Mouse (Mus musculus): ENCODE results near the gene Epb41l1. TPM values are rescaled to one million over a fixed set of nuclear protein-coding genes. Genes with fewer than 3 reads are reported as not detected.

The Epb41l1 gene
- total and polyA plus RNA-seq, 2 experiments from 2014 or later = 10.0 to 211 TPM

DNA sequence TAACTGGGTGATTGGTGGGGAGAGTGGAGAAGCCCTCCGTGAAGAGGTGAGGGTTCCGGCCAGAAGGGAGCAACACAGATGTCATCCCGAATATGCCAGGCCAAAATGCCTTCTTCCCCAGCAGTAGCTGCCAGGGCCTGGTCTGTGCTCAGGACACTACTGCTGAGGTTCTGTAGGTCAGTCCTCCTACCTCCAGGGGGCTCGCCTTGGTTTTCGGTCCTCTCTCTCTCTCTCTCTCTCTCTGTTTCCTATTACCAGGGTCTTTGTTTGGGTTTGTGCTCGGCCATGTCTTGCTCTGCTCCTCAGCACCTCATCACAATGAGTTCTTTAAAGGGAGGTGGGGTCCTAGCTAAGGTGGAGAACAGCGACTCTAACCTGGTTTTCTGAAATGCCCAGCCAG lies 120.3 kb downstream of the Epb41l1 start:
- no peaks in the 10 kb centered on the region for H3K27me3 ChIP-seq (ENCODE audit: insufficient read depth, low read length)
- 0 out of 2 replicates have a peak, but pooled peaks have one; percentile 3 for TF ChIP-seq CTCF (IDR thresholded peaks at IDR 0.05; ENCODE audit: low read depth)
- 81% methylated on average over 7 of the region's 7 CpGs for WGBS

DNA sequence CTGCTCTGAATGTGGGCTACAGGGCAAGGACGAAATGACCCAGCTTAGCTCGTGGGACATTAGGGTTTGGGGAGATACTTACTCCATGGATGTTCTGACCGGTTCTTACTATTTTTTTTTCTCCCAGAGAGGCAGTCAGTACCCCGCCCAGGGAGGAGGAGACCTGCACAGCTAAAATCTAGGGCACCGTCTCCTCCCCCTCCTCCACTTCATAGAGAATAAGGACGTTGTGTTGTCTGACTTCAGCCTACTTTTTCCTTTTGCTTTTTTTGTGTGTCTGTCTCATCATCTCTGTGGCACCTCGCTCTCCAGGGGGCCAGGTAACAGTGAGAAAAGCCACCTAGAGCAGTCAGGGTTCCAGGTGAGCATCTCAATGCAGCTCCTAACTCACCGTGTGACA lies 121.7 kb downstream of the Epb41l1 start:
- Histone ChIP-seq H3K9ac (no peak overlapping the region), H3K4me2 (ENCODE audit: low read depth) (no peak overlapping the region), H3K36me3 (ENCODE audit: insufficient read depth) (peaks cover 35% of the 10 kb centered on the region), H3K9me3 (ENCODE audit: low read length) (no peaks in the 10 kb centered on the region), H3K4me3 (ENCODE audit: low read depth, low read length) (no peak overlapping the region), H3K4me1 (ENCODE audit: insufficient read depth) (peaks cover 4% of the 10 kb centered on the region; the same call in 1 of the 2 replicates), H3K27me3 (ENCODE audit: insufficient read depth, low read length) (no peaks in the 10 kb centered on the region), H3K27ac (ENCODE audit: low read depth, low read length) (no peak overlapping the region)
- DNase-seq (no peak), ATAC-seq (no peak)
- no peak for TF ChIP-seq CTCF (IDR thresholded peaks at IDR 0.05; ENCODE audit: low read depth)
- 77% methylated on average over 8 of the region's 8 CpGs for WGBS

More for the DNA sequence above, 120.3 kb downstream of the Epb41l1 start:
- H3K9me3 ChIP-seq (ENCODE audit: low read length) = no peaks in the 10 kb centered on the region
- H3K4me2 ChIP-seq (ENCODE audit: low read depth) = no peak overlapping the region
- ATAC-seq = no peak
- no peak overlapping the region for H3K9ac ChIP-seq
- no peak overlapping the region for H3K27ac ChIP-seq (ENCODE audit: low read depth, low read length)
- H3K4me1 ChIP-seq (ENCODE audit: insufficient read depth) = no peaks in the 10 kb centered on the region
- H3K36me3 ChIP-seq (ENCODE audit: insufficient read depth) = peaks cover 45% of the 10 kb centered on the region
- no peak overlapping the region for H3K4me3 ChIP-seq (ENCODE audit: low read depth, low read length)
- DNase-seq = no peak

DNA sequence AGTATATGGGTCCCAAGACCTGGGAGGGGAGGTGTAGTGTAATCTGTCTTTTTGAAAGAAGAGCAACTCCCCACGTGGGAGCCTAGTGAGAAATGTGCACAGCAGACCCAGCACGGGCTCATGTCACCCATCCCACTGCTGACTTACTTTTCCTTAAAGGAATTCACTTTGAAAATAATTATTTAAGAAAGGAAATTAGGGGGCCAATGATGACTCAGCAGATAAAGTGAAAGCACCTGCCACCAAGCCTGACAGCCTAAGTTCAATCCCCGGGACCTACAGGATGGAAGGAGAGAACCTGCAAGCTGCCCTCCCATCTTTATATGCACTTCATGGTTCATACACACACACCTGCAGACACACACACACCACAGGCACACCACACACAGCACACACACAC lies 123.1 kb downstream of the Epb41l1 start:
- H3K4me2 ChIP-seq (ENCODE audit: low read depth) = no peak overlapping the region
- DNase-seq = no peak
- TF ChIP-seq CTCF (IDR thresholded peaks at IDR 0.05; ENCODE audit: low read depth) = no peak
- H3K4me1 ChIP-seq (ENCODE audit: insufficient read depth) = peaks cover 9% of the 10 kb centered on the region; the same call in 1 of the 2 replicates
- H3K9me3 ChIP-seq (ENCODE audit: low read length) = no peaks in the 10 kb centered on the region
- ATAC-seq = no peak
- peaks cover 23% of the 10 kb centered on the region for H3K36me3 ChIP-seq (ENCODE audit: insufficient read depth)
- no peak overlapping the region for H3K9ac ChIP-seq
- H3K27ac ChIP-seq (ENCODE audit: low read depth, low read length) = no peak overlapping the region
- no peak overlapping the region for H3K4me3 ChIP-seq (ENCODE audit: low read depth, low read length)
- 82% methylated on average over 3 of the region's 3 CpGs for WGBS
- no peaks in the 10 kb centered on the region for H3K27me3 ChIP-seq (ENCODE audit: insufficient read depth, low read length)

DNA sequence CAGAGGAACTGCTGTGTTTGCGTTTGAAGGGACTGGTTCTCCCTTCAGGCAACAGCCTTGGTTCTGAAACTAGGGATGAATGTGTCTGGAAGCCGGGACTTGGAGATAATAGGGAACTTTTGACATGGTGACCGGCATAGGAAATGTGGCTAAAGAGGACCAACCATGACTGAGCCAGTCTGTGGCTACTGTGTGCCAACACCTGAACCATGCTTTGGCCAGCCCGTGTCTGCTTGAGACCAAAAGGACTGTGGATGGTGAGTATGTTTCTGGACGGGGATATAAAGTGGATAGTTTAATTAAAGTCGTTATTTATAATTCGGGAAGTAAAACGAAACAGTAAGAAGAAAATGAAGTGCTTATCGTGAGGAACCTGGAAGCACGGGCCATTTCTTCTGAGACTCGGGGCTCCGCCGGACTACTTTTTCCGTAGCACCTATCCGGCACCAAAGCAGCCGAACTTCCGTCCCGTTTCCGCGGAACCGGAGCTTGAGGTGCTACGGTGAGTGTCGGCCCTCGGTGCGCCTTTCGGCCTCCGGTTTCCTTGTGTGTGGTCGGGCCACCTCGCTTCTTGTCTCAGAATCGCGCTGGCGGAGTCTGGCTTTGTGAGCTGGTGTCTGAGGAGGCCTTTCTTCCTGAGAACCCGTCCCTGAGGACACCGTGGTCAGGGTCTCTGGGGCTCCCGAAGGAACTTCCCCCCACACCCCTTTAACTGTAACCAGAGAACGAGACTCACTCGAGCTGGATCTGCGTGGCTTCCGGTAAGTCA lies 126.6 kb downstream of the Epb41l1 start, which contains the start of gene Aar2:
Aar2 (plus strand) TSS at position 462 of the 769 bp plus-strand sequence.
- peak within 1 kb of the TSS; percentile 74 for H3K4me2 ChIP-seq (ENCODE audit: low read depth)
- H3K27me3 ChIP-seq (ENCODE audit: insufficient read depth, low read length) = no peaks in the 10 kb centered on the region
- peak within 1 kb of the TSS; percentile 73; the same call in 1 of the 2 replicates for H3K27ac ChIP-seq (ENCODE audit: low read depth, low read length)
- ATAC-seq (peak; percentile 77), DNase-seq (peak; percentile 90)
- WGBS = 6% methylated on average over 39 of the region's 39 CpGs
- H3K4me3 ChIP-seq (ENCODE audit: low read depth, low read length) = peak within 1 kb of the TSS; percentile 85
- peaks cover 9% of the 10 kb centered on the region; the same call in 1 of the 2 replicates for H3K4me1 ChIP-seq (ENCODE audit: insufficient read depth)
- no peaks in the 10 kb centered on the region for H3K9me3 ChIP-seq (ENCODE audit: low read length)
- H3K9ac ChIP-seq = peak within 1 kb of the TSS; percentile 71
- H3K36me3 ChIP-seq (ENCODE audit: insufficient read depth) = peaks cover 17% of the 10 kb centered on the region
- no peak for TF ChIP-seq CTCF (IDR thresholded peaks at IDR 0.05; ENCODE audit: low read depth)

DNA sequence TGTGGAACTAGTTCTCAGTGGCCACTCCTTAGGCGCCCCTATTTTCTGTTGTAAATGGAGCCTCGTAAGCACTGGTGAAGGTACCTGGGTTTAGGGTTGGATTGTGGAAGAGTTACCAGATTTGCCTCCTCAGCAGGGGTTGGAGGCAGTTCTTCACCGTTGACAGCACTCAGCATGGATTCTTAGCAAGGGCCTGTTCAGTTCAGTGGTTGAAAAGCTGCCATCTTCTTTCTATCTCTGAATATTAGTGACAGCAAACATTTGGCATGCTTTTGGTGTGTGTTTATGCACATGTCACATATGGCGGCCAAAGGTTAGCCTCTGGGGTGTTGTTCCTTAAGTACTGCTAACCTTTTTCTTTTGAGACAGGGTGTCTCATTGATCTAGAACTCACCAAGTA lies 131.7 kb downstream of the Epb41l1 start:
- Histone ChIP-seq H3K9me3 (ENCODE audit: low read length) (no peaks in the 10 kb centered on the region), H3K27me3 (ENCODE audit: insufficient read depth, low read length) (no peaks in the 10 kb centered on the region), H3K4me1 (ENCODE audit: insufficient read depth) (peaks cover 5% of the 10 kb centered on the region; the same call in 1 of the 2 replicates), H3K9ac (no peak overlapping the region), H3K4me3 (ENCODE audit: low read depth, low read length) (no peak overlapping the region), H3K36me3 (ENCODE audit: insufficient read depth) (peaks cover 52% of the 10 kb centered on the region), H3K27ac (ENCODE audit: low read depth, low read length) (no peak overlapping the region), H3K4me2 (ENCODE audit: low read depth) (no peak overlapping the region)
- no peak for ATAC-seq
- 89% methylated on average over 4 of the region's 4 CpGs for WGBS
- no peak for TF ChIP-seq CTCF (IDR thresholded peaks at IDR 0.05; ENCODE audit: low read depth)
- DNase-seq = no peak

DNA sequence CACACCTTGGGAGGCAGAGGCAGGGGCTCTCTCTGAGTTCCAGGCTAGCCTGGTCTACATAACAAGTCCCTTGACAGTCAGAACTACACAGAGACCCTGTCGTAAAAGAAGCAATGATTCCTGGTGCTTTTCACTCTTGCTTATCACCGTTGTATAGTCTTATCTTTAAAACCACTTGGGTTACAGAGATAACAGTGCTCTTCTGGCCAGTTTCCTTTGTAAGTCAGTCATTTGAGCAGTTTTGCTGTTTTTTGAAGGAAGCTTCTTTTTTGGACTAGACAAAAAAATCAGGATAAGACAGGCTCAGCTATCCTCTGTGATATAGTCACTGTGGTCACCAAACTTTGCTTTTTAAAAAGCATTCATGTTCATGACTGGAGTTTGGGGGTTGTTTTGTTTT lies 141.1 kb downstream of the Epb41l1 start:
- H3K4me1 ChIP-seq (ENCODE audit: insufficient read depth) = no peaks in the 10 kb centered on the region
- H3K27ac ChIP-seq (ENCODE audit: low read depth, low read length) = no peak overlapping the region
- H3K4me2 ChIP-seq (ENCODE audit: low read depth) = no peak overlapping the region
- no peaks in the 10 kb centered on the region for H3K9me3 ChIP-seq (ENCODE audit: low read length)
- no peaks in the 10 kb centered on the region for H3K27me3 ChIP-seq (ENCODE audit: insufficient read depth, low read length)
- DNase-seq (no peak), ATAC-seq (no peak)
- no peak overlapping the region for H3K9ac ChIP-seq
- WGBS = 99% methylated on average over 2 of the region's 2 CpGs
- H3K36me3 ChIP-seq (ENCODE audit: insufficient read depth) = peaks cover 31% of the 10 kb centered on the region
- TF ChIP-seq CTCF (IDR thresholded peaks at IDR 0.05; ENCODE audit: low read depth) = no peak
- H3K4me3 ChIP-seq (ENCODE audit: low read depth, low read length) = no peak overlapping the region

DNA sequence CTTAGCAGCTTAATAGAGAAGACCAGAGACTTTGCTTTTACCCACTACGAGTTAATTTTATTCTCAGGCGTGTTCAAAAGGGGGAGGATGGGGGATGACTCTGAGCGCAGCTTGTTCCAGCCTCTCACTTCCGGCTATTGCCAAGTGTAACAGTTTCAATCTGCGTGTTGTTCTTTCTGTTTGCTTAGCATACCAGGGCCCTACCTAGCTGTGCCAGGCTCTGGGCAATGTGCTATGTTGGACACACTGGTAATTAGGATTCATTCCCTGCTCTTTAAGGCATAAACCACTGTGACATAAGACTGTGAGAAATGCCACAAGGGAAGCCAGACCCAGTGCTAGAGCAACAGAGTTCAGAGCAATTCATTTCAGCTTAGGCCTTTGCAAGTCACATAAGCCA lies 142.8 kb downstream of the Epb41l1 start:
- Histone ChIP-seq H3K27ac (ENCODE audit: low read depth, low read length) (no peak overlapping the region), H3K9ac (no peak overlapping the region), H3K4me3 (ENCODE audit: low read depth, low read length) (no peak overlapping the region), H3K4me2 (ENCODE audit: low read depth) (no peak overlapping the region), H3K27me3 (ENCODE audit: insufficient read depth, low read length) (no peaks in the 10 kb centered on the region), H3K9me3 (ENCODE audit: low read length) (no peaks in the 10 kb centered on the region), H3K4me1 (ENCODE audit: insufficient read depth) (no peaks in the 10 kb centered on the region), H3K36me3 (ENCODE audit: insufficient read depth) (peaks cover 33% of the 10 kb centered on the region)
- peak; percentile 56 for ATAC-seq
- DNase-seq = peak; percentile 33
- no peak for TF ChIP-seq CTCF (IDR thresholded peaks at IDR 0.05; ENCODE audit: low read depth)
- WGBS = 57% methylated on average over 5 of the region's 5 CpGs

Data from forebrain, postnatal 0 days (tissue).